Mouse (Mus musculus): Measurements from ENCODE around the gene Rbm12.

The Rbm12 gene

DNA sequence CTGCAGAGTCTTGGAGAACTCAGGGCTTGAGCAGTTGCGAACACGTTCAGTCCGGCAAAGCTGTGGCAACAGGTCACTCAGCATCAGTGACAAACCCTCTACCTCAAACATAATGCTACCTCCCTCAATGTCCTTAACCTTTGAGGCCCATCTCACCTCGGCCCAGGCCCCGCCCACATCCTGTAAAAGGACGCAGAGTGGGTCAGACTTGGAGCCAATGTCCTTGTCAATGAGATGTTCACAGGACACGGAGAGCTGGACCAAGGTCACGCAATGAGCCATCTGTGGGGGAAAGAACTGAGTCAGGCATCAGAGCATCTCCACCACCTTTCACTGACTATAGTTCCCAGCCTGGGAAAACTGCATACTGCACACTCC lies 32.6 kb downstream of the Rbm12 start:
- DNase-seq, result no peak

DNA sequence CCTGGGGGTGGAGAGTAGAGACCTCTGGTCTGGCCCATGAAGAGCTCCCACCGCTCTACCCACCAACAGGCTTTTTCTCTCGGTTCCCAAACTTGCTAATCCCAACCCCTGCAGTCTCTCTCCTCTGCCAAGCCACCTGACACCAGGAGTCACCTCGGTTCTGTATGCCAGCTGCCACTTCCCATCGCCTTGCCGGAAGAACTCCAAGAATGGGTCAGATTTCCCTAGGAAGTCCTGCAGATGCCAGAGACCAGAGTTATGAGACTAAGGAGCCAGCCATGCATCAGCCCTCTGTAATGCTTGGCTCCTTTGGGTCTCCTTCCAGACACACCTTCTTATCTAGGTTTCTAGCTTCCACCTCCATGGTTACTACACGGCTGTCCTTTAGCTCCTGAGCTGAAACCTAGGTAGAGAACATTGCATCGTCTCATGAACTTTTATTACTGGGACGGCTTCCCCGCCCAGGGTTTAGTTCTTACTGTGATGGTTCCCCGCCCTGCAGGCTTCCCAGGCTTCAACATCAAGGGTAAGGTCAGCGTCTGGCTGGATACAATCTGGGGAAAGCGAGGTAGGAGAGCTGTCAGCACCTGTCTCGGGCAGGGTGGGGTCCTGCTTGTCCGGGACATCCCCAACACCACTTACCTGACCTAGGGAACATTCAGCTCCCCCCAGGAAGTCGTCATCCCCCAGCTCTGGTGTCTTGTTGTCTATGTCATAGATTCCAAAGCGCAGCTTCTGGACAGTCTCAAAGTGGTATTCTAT lies 33.2 kb downstream of the Rbm12 start:
- DNase-seq, result no peak

DNA sequence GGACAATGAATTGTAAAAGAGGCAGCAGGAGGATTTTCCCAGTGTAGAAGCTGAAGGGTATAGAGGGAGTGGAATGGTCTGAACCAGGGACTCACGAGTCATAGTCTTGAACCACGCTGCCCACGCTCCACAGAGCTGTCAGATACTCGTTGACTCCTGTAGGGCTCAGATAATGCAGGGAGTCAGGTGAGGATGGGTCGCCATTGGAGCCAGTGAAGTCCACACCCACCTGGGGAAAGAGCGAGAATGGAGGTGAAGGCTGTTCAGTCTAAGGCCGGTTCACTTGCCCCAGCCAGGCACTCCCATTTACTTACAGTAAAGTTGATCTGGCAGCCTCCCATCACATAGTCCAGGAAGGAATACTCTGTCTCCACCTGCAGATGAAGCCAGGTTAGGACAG lies 34.3 kb downstream of the Rbm12 start:
- DNase-seq, result no peak

DNA sequence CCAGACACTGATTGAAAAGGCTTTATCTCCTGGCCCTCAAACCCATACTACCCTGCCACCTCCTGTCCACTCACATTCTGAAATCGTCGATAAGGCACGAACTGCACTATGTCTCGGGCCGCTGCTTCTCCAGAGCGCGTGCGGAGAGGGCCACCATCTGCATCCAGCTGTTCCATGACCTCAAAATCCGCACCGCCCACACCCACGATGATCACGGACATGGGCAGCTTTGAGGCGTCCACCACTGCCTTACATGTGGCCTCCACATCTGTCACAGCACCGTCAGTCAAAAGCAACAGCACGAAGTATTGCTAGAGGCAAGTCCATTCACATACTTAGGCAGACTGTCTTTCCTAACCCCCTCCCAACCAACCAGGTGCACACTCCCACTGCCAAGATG lies 38.1 kb downstream of the Rbm12 start:
- no peak for DNase-seq

DNA sequence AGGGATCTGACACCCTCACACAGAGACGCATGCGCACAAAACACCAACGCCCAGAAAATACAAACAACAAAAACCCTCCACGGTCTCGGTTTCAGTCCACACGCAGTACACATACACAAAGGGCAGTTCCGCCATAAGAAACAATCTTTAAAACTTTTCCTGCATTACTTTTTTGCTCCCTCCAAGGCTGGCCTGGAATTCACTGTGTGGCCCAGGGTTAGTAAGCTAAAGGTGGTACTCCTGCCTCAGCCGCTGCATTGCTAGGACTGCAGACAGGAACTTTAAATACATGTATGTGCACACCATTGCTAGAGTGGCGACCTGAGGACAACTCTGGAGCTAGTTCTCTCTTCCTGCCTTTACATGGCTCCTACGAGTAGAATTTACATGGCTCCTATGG lies 40.5 kb downstream of the Rbm12 start:
- DNase-seq, result no peak

DNA sequence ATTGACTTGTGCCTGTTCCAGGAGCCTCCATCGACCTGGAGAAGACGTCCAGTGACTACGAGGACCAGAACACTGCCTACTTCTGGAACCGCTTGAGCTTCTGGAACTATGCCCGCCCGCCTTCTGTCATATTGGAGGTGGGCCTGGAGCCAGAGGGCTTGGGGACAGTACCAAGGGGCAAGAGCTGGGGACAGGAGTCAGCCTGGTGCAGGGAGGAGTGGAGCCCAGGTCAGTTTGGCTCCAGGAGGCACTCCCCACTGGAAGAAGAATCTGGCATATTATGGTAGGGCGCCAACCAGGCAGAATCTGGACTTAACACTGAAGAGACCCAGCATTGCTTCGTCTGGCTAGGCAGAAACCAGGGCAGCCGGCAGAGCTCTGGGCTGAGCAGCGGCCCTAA lies 43.9 kb downstream of the Rbm12 start:
- DNase-seq, result peak; percentile 69

GRCm38 (mm10) chr2:156066126-156066525 lies 45.7 kb downstream of the Rbm12 start:
- DNase-seq, result no peak

- peak; percentile 61 for DNase-seq
Observed at GRCm38 (mm10) chr2:156065099-156066041, 46.4 kb downstream of the Rbm12 start, which contains the start of gene Spag4. Gene Spag4 (plus strand): TSS chr2:156065175.

- no peak for DNase-seq
Observed at GRCm38 (mm10) chr2:156052816-156053215, 59.0 kb downstream of the Rbm12 start, which contains the start of gene Fer1l4. Gene Fer1l4 (minus strand): TSS chr2:156052947.

DNA sequence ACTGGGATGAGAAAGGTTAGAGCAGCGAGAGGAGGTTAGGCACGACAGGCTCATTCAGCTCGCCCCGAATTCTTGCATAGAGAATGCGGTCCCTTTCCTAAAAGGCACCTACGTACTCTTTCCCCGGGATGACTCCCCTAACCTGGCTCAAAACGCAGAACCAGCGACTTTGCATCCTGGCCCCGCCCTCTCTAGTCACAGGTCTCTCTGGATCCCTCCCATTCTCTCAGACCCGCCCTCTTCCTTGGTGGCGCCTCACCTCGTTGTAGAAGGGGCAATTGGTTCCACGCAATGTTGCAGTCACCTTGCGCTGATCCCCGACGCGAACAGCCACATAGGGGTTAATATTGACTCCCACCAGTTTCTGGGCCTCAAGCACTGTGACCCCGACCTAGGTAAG lies 63.8 kb downstream of the Rbm12 start:
- DNase-seq, result no peak

GRCm38 (mm10) chr2:156042903-156043302 lies 68.9 kb downstream of the Rbm12 start:
- no peak for DNase-seq
